Mouse (Mus musculus): ENCODE results near the gene Mkrn1.

DNA sequence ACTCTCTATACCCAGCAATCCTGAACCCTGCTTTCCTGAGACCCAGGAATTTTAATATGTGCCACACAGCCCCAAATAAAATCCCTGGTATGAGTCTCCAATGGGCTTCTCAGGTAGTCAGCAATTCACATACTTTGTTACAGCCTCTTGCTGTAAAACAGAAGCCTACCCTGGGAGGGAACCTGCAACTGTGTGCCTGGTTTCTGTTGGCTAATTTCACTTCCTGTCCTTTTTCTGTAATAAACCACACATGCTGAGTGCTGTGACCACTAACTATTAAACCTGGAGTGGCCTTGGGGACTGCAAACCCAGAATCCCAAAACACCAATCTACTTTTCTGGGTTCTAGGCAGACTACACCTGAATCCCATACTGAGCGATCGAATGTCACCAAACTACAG is 57.6 kb downstream of the Mkrn1 start:
- no peak for TF ChIP-seq CTCF (IDR thresholded peaks at IDR 0.05; ENCODE audit: low read depth)
- TF ChIP-seq EP300 (optimal IDR thresholded peaks at IDR 0.05), result no peak
